Mouse (Mus musculus) small intestine, adult 2 months (tissue): ENCODE data around the gene Gm37240.

Experiments
- CTCF ChIP-seq: fragments of 200-500 bp; IDR thresholded peaks from 2 replicates; pipeline ENCODE4 v1.5.1; 2012; ENCODE audit warnings: low read depth, mild to moderate bottlenecking, control low read depth, inconsistent platforms, low read length, moderate library complexity, mixed read lengths; ENCODE audit not compliant: insufficient replicate concordance, insufficient read length; ENCODE audit errors: extremely low read depth
- POLR2A ChIP-seq: fragments of 200-500 bp; IDR thresholded peaks from 2 replicates; pipeline ENCODE4 v1.6.1; 2012; ENCODE audit warnings: low read depth, mild to moderate bottlenecking, control low read depth, inconsistent platforms, low read length, moderate library complexity

GRCm38 (mm10) chr3:84748139-84748538, 1139.2 kb downstream of the Gm37240 start:
- TF ChIP-seq POLR2A (no peak), CTCF (no peak)
